Mouse (Mus musculus) kidney, postnatal 36 days (tissue): ENCODE measurements at regions not wholly inside any gene's neighbourhood (a gene's known extent, or its start where the extent isn't known, plus 50 kb on each side); places are given as distances from the start of the nearest gene placed in this dataset.
A peak's percentile ranks its signal among the peaks of the same experiment; 100 is the strongest.

Experiments
- DNase-seq, 2 experiments: peaks; one replicate each; pipeline ENCODE4 v3.0.0; 2021 to 2022; ENCODE audit warnings: mixed read lengths in 2 of 2

DNA sequence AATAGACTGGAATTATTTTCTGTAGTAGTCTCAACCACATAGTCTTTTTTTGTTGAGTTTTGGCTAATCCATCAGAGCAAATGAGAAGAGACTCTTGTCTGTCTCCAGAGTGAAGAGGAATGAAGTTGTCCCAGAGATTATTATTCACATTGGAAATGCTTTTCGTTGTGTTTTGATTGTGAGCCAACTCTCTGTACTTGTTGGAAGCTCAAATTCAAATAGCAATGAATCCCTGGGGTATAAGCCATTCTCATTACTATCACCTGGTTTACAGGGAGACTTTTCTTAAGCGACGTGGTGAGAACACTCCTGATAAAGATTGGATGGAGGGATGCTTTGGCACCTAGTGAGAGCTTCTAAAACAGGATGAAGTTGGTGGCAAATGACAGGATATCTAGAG is 459.3 kb upstream of the Jag1 start:
- no peak for DNase-seq

DNA sequence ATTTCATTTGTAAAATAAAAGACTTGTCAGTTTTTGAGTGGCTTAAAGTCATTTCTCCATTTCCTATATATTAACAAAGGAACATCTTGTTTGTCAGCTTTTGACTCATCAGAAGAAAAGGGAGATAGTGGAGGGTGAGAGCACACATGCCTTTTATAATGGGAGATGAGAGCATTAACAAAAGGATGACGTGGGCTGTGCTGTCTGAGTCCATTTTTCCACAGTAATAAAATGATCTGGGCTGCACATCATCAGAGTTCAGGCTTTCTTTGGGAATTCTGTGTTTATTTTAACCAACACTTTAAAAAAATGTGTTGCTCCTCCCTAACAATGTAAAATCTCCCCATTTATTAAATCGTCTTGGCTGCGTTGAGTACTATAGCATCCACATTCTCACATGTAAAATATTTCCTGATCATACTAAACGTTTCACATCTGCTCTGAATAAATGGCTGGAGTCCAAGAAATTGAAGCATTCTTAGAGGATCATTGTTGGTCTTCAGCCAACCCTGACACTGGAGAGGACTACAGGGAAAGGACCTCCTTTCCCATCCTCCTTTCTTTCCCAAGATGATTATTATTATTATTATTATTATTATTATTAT is 458.5 kb upstream of the Jag1 start:
- DNase-seq = no peak

DNA sequence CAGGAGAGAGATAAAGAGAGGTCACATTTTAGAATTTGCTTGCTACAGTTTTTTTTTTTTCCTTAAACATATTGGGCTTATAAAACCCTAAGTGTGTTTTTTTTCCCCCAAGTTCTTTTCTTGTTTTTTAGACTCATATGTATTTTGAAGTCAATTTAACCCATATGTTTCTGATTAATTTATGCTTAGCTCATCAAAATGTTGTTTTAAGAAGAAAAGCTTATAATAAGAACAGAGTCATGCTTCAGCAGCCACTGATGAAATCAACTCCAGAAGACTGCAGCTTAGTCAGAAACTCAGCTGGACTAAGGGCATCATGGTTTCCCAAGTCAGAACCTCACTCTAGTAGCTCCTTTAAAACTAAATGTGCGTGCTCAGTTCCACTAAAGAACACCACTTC is 454.7 kb upstream of the Jag1 start:
- no peak for DNase-seq

DNA sequence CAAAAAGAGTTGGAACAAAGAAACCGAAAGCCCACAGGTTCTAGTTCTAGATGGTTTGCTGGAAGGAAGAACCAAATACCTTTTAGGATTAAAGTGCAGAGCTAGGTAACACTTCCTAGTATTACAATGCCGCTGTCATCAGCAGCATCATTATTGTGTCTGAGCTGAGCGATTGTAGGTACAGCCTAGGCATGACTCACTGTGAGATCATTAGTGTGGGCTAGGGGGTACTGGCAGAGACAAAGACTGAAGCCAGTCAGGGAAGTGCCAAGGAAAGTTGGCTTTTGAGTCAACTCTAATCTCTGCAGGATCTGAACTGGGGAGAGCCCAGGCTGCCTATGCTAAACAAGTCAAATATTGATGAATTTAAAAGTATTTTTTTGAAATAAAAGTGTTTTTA is 450.2 kb upstream of the Jag1 start:
- DNase-seq = no peak

DNA sequence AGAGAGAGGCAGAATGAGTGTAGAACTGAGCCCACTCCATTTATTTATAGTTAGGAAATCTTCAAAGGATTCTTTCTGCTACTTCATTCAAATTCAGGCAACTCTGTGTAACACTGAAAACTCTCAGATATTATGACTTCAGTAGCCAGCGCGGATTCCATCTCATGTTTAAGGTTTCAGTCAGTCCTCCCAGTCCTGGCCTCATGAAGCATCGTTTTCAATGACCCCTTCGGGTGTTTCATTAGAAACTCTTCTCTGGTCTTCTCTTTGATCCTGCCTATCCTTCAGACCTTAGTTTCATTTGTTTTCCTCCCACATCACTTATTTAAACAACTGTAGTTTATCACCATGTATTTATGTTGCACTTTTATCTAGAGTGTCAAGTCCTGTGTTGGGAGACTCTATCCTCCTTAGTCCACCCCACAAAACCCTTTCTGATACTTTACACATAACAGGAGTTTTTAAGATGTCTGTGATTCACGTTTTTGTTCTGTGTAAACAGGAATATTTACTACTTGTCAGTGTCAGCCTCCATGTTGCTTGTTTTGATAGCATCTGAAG is 447.7 kb upstream of the Jag1 start:
- no peak for DNase-seq

DNA sequence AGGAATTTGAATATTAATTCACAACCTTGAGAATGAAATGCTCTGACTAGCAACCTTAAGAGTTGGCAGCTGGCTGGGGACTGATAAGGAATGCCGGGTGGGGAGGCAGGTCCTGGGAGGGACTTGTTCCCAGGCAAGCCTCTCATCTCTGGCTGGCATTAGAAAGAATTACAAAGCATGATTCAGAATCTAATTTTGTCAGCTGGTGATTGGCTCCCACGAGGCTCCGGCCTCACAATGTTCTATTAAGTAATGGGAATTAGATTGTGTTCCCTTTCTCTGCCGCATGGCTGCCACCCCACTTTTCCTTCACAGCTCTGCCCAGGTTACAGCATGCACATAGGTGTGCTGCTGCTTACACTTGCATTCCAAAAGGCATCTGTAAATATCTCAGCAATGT is 443.9 kb upstream of the Jag1 start:
- DNase-seq = no peak

DNA sequence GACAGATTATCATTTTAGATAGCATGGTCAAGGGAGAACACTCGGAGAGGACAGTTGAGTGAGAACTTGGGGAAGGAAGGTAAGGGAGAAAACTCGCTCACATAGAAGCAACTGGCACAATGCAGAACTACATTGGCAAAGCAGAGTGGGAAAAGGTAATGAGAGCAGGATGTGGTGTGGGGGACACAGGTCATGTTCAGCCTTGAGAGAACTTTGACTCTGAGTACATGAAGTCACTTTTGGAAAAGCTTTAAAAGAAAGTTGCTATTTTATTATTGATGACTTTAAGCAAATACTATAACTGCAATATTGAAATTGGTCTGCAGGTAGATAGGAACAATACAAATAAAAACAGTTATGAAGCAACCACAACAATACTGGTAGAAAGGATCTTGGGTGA is 437.4 kb upstream of the Jag1 start:
- DNase-seq = no peak

DNA sequence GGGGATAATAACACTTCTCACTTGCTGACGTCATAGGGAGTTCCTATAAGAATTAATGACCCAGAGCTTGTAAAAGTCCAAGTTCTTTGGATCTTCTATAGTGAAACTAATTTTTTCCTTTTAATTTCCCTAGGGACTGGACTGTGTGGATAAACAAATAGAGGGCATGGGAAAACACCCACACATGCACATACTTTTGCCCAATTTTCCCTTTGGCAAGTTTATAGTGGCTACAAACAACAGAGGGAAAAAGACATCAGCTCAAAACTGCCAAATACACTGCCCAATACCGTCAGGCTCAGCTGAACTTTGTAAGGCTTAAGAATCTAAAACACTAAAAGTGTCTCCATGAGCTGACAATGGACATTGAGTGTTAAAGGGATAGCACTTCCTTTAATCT is 420.1 kb upstream of the Jag1 start:
- DNase-seq = no peak

DNA sequence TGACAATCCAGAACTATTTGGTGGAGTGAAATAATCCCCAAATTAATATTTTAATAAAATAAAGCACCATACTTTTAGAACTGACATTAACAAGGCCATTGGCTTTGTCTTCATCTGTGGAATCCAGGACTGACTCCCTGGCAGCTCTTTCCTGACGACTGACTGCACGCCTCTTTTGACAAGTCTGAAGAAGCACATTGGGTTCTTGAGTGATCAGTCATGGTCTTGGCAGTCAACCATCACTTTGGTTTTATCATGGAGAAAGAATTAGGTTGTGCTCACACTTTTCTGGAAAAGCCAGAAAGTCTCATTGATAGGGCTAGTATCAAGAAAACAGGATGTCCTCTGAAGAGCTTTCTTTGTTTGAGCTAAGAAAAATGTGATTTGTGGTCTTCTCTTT is 399.8 kb upstream of the Jag1 start:
- no peak for DNase-seq

DNA sequence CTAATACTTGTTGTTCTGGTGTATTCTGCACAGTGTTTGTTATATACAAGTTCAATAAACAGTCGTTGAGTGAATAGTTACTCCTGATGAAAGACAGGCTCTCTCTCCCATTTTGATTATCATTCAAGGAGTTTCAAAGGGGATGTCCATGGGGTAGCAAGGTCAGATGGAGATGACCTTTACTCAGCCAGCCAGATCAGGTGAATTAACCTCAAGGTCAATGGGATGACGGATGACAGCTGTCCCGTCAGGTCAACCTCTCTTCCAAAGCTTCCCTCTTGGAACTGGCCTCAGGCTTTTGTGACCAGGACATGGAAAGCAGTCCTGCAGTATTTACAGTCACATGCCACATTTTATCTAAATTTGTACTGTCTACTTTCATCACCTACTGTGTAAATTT is 398.6 kb upstream of the Jag1 start:
- no peak for DNase-seq

DNA sequence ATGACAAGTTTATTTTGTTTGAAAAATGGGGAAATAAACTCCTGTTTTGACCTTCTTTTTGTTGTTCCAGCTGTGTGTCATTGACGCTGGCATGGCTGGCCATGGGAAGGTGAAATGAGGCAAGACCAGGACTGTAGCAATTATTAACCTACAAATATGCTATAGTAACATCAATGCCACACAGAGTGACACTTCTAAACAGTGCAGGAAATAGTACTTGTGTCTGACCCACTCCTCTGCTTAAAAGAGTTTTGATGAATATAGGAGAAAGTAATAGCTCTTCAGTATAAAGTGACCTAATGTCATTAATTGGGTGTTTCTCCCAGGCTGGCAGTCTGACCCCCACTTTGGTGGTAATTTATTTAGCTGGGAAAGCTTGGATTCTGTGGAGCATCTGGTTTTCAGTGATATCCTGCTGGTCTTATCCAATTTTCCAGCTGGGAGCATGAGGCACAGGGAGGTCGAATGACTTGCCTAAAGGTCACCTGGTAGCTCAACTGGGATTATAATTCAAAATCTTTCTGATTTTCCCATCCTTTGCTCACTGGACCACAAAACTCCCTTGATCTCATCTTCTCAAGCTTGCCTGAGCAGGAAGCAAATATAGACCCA is 397.6 kb upstream of the Jag1 start:
- DNase-seq = peak; percentile 4 to 6

DNA sequence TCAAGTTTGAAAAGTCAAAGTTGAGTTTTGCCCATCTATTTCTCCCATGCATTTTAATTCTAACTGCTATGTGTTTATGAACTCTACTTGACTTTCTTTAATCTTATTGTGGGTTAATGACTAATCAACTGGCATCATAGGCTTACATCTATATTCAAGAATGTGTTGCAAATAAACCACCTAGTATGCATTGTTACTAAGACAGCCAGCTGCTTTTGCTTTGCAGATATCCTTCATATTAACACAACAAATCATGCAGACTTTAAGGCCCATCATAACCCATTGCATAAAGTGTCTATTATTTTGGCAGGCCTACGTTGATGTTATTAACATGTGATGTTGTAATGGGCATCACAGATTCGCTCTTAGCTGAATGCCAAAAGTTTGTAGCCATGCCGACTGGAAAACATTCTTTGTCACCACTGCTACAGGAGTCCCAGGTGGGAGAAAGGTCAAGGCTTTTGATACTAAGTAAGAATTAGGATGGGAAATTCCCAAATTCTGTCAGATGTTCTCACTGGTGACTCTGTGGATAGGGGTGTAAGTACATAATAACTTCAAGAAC is 394.3 kb upstream of the Jag1 start:
- DNase-seq = no peak

DNA sequence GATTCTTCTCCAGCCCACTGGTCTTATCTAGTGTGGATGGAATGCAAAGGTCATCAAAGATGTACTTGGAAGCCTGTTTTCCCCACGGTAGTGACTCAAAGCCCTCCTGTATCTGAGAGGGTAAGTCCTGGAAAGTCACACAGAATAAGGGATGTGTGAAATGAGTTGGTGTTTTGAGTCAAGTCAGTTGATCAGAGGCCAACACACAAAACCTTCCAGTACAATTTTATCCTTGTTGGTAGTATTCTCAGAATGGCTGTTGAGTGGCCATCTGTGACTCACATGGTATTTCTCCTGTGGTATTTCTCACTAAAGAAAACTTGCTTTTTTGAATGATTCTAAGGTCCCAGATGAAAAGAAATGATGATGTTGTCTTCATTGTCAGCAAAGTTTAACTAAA is 384.8 kb upstream of the Jag1 start:
- no peak for DNase-seq

DNA sequence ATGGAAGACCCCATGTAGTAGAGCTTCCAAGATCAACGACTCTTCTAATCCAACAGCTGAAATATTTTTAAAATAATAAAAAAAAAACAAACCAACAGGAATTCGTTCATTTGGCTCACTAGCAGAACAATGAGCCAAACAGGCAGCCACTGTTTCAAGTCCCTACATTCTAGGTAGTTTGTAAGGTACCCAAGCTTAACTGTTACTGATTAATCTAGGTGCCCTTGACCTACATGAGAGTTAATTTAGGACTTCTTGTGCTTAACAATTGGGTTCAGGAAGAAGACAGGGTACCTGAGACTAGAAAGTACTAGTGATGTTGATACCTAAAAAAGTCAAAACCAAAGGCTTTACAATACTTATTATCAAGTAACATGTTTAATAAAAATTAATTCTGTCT is 381.2 kb upstream of the Jag1 start:
- DNase-seq = peak; percentile 2 to 35

DNA sequence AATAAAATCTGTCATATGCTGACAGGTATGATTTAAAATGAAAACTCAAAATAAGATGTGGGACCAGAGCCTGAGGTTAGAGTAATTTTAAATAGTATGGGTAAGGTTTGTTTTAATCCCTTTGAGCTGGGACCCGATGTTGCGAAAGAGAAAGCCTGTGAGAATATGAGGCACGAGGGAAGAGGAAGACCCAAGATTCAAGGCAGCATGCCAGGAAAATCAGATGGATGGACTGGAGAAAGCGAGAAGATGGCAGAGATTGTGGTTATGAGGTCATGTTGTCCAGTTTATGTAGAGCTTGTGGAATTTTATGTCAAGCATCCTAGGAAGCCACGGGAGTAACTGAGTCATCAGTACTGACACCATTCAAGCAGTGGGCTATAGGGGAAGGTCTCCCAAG is 377.2 kb upstream of the Jag1 start:
- DNase-seq = no peak

DNA sequence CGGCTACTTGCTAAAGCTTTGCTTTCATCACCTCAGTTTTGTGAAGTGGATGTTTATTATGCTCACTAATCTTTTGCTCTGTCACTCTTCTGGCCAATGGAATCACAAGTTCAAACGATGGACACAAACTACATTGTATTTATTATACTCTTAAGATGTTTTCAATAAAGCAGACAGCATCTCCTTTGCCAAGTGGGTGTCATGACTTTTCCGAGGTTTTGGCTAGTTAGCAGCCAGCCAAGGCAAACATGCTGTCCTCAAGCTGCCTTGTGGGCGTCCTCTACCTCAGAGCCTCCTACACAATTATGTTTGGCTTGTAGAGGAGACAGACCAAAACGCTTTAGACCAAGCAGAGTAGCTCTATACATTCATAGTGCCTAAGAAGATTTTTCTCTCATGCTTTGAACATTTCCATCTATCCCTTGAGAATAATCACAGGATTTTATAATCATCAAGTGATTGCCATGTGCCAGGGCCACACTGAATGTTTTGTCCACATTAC is 372.8 kb upstream of the Jag1 start:
- no peak for DNase-seq

DNA sequence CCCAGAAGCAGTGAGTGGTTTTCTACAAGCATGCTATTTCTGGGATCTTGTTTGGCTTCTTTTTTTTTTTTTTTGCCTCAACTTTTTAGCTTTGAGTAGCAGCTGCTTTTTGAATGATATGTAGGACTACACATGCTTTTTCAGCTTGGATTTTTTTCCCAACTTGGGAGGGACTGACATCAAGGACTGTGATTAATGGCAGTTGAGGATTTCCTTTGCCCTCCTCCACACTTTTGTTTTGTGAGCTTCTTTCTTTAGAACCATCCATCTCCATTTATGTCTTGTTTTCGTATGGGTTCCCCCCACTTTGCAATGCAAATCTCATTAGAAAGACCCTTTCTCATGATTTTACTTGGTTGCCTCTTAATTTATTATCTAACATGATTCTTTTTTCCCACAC is 352.3 kb upstream of the Jag1 start:
- DNase-seq = no peak

DNA sequence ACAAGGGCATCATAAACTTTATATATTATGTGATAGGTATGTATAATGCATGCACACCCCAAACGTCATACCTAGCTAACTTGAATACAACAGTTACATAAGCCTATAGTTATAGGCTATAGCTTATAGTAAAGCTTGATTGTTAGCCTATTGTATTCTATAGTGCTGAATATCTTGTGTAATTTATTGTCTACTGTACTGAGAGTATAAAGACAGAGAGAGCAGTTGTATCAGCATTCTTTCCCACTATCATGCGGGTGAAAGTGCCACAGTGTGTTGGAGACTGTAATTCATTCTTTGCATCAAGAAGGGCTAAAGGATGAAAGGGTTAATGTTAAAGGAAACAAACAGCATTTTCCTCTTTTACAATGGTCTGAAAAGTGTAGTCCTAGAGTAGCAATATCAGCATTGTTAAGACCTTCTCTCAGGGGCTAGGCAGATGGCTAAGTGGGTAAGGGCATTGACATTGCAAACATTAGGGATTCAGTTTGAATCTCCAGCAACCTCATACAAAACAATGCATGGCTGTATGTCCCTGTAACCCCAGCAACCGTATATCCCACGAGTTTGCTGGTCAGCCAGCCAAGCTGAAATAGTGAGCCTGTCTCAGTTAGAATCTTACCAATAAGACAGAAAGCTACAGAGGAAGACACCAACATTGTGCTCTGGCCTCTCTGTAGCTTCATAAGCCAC is 340.8 kb upstream of the Jag1 start:
- DNase-seq = no peak

DNA sequence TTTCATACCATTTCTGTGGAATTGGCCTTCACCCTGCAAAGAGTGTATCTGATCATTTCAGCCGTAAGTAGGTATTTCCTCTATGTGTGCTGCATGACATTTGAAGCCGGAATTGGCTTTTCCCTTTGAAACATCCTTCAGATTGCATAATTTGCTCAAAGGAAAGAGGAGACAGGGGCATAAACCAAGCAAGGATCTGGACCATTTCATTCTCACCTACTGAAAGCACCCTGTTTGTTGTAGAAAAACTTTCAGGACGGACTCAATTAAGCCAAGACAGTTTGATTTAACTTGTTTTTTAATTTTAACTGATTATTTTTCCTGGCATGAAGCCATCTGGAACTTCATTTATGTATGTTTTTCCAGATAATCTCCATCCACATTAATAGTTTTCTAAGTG is 340.0 kb upstream of the Jag1 start:
- DNase-seq = no peak

DNA sequence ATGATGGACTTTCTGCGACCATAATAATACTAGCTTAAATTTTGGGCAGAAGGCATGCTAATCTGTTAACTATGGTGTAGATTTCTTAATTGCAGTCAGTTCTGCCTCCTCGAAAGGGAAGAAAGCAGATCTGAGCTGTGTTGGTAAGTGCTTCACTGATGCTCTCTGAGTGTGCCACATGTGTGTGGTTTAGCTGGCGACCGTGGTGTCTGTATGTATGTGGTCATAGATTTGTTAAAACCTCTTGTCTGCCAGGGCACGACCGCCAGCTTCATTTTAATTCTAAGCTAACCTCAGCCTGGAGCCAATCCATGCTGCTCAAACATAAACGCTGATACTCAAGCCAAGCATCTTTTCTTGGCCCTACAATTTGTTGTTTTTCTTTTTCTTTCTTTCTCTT is 330.5 kb upstream of the Jag1 start:
- no peak for DNase-seq

DNA sequence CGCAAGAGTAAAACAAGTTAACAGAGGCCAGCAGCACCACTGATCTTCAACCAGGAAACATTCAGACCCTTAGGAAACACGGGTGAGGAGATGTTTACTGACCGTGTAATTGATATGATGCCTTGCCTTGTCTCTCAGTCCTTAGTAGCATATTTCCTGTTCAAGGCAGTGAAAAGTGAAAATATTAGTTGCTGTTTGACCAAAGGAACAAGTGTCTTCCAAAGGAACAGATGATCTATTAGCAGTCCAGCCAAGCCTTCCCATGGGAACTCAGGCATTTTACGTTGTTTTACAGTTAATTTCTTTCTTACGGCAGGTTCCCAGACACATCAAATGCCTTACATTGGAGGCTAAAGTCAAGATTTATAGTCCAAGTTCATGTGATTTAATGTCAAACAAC is 321.3 kb upstream of the Jag1 start:
- no peak for DNase-seq

DNA sequence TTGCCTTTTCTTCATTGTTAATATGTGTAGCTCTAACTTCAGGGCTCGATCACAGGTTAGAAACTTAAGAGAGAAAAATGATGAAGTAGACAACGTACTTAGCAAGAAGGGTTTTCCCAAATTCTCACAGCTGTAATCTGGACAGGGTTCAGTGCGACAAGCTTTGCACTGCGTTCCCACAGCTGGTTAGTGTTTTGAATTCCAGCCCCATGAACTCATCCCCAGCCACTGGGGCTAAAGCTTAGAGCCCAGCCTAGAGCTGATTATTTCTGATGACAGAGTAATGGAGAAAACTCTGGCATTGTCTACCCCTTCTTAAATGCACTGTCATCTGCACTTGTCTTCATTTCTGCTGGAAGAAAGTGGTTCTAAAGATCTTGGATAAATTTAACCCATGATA is 319.7 kb upstream of the Jag1 start:
- DNase-seq = no peak

DNA sequence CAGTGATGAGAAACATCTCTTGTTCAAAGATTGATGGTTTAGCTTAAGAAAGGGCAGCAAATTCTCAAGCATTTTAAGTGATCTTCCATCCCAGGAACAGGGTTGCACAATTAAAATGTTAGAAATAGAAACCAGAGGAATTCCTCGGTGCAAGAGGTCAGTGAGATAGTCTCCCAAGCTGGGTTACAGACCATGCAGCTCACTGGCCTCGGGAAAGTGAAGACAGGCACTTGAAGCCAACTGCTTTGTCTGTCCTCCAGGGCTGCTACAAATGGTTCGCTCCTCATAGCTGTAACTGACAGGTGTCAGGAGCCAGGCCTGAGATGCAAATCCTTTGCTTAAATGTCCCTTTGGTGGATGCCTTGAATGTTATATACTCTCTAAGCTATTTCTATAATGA is 306.2 kb upstream of the Jag1 start:
- DNase-seq = peak; percentile 6 to 37

DNA sequence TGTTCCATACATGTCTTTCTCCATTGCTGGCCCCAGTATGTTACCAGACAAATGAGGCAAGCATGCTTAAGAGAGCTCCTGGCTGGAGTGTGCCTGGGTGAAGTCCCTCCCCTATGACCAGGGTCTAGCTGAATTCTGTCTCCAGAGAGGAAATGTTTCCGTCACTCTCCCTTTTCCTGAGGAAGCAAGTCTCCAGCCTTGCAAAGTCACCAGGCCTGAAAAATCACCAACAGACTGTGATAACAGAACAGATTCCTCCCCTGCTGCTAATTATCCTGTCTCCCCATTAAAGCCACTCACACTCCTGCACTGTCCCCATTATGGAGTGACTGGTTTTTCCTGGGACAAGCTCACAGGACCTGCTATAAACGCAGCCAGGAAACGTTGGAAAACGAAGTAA is 303.2 kb upstream of the Jag1 start:
- DNase-seq = peak; percentile 25 to 52
